Mouse (Mus musculus) small intestine, adult 2 months (tissue): ENCODE measurements at regions not wholly inside any gene's neighbourhood (a gene's known extent, or its start where the extent isn't known, plus 50 kb on each side); places are given as distances from the start of the nearest gene placed in this dataset.

Source experiments
- CTCF ChIP-seq: fragments of 200-500 bp; IDR thresholded peaks from 2 replicates; pipeline ENCODE4 v1.5.1; 2012; ENCODE audit warnings: low read depth, mild to moderate bottlenecking, control low read depth, inconsistent platforms, low read length, moderate library complexity, mixed read lengths; ENCODE audit not compliant: insufficient replicate concordance, insufficient read length; ENCODE audit errors: extremely low read depth
- POLR2A ChIP-seq: fragments of 200-500 bp; IDR thresholded peaks from 2 replicates; pipeline ENCODE4 v1.6.1; 2012; ENCODE audit warnings: low read depth, mild to moderate bottlenecking, control low read depth, inconsistent platforms, low read length, moderate library complexity

DNA sequence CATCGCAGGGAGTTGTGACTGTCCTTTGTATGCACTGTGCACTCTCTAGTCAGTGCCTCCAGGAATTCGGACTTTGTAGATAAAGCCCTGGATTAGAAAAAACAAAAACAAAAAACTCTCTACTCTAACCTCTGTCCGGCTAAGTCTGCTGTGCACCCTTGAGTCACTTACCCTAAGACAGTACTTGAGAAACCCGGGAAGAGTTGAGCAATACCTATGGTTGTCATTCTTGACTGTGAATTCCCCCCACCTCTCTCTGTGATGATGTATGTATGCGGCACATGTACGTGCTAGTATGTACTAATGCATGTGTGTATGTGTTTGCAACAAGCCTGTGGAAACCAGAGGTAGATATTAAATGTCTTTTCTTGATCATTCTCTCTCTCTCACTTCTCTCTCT is 96.7 kb upstream of the Gm9887 start:
- no peak for TF ChIP-seq POLR2A
- no peak for TF ChIP-seq CTCF
